ENCODE assay signal across 25 mouse cellular contexts in genomic region chr11:54539486-54539885, GRCm38 (mm10).
"Had no signal": no experiment of that assay in that cellular context is flagged by ENCODE, and none has a peak within 500 bp of the region (broad histone marks: within the 10 kb centered on the region; RNA-seq: fewer than 3 reads in every experiment).

No protein-coding gene starts in this region.

- H3K36me3 ChIP-seq: heart, embryonic 12.5 days; hindbrain, embryonic 10.5 days; hindbrain, embryonic 12.5 days; intestine, embryonic 15.5 days; limb, embryonic 10.5 days; limb, embryonic 12.5 days; liver, embryonic 12.5 days had no signal

- H3K27ac ChIP-seq: gastrocnemius, adult 2 months; heart, embryonic 10.5 days; hindbrain, embryonic 10.5 days; hindbrain, embryonic 12.5 days; hindbrain, embryonic 14.5 days; intestine, embryonic 15.5 days; left cerebral cortex, adult 2 months; limb, embryonic 10.5 days; limb, embryonic 12.5 days; liver, embryonic 12.5 days; liver, embryonic 14.5 days had no signal

- H3K4me3 ChIP-seq: gastrocnemius, adult 2 months; heart, embryonic 10.5 days; heart, embryonic 12.5 days; hindbrain, embryonic 10.5 days; hindbrain, embryonic 12.5 days; intestine, embryonic 15.5 days; left cerebral cortex, adult 2 months; limb, embryonic 10.5 days; limb, embryonic 12.5 days; liver, embryonic 12.5 days had no signal

- ATAC-seq: hindbrain, embryonic 16.5 days; inflammation-experienced regulatory T-cells, adult 6 months; intestine, embryonic 15.5 days; intestine, postnatal 0 days; liver, embryonic 12.5 days had no signal

- H3K4me1 ChIP-seq: heart, embryonic 10.5 days; hindbrain, embryonic 12.5 days; intestine, embryonic 15.5 days; limb, embryonic 10.5 days; limb, embryonic 12.5 days had no signal

- DNase-seq: gastrocnemius, adult 2 months; gastrocnemius, postnatal 10 days; gastrocnemius, postnatal 25 days; heart, adult 18-20 months; heart, postnatal 10 days; heart, postnatal 4 days; kidney, adult 18-20 months; kidney, adult 8-10 months; kidney, postnatal 10 days; kidney, postnatal 25 days; kidney, postnatal 4 days had no signal

- H3K9ac ChIP-seq: heart, embryonic 12.5 days; hindbrain, embryonic 12.5 days; hindbrain, embryonic 14.5 days; intestine, embryonic 15.5 days; limb, embryonic 12.5 days; liver, embryonic 12.5 days; liver, embryonic 14.5 days had no signal

- H3K27me3 ChIP-seq: heart, embryonic 12.5 days; hindbrain, embryonic 12.5 days; intestine, embryonic 15.5 days; limb, embryonic 12.5 days; liver, embryonic 12.5 days had no signal

- H3K4me2 ChIP-seq: heart, embryonic 12.5 days; hindbrain, embryonic 12.5 days; hindbrain, embryonic 14.5 days; intestine, embryonic 15.5 days; limb, embryonic 12.5 days; liver, embryonic 12.5 days had no signal

- H3K9me3 ChIP-seq: heart, embryonic 10.5 days; heart, embryonic 12.5 days; hindbrain, embryonic 10.5 days; hindbrain, embryonic 12.5 days; intestine, embryonic 15.5 days; limb, embryonic 10.5 days; limb, embryonic 12.5 days; liver, embryonic 12.5 days had no signal
